Mouse (Mus musculus): ENCODE results near the gene Apol11b.
A peak's percentile ranks its signal among the peaks of the same experiment; 100 is the strongest.
"Not testable (repeated sequence)": the region's sequence is repeated elsewhere in the genome, so short reads cannot be mapped to it uniquely, and the experiment has no call there.

Gene Apol11b

DNA sequence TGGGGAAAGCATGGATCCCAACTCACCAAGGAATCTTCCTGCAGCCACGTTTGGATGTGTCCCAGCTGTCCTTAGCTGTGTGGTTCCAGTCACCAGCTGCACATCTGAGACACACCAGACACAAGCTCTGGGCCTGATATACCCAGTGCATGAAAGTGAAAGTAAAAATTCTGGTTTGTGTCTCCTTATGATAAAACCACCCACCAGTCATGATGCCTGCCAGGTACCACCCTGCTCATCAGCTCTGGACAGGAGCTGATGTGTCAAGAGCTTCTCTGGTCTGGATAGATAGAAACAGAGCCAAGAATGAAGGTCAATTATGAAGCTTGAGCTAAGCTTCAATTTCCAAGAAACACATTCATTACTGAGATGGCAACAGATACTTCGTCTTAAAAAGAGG, at the start of gene Apol11b:
TSS of gene Apol11b (minus strand) at position 111 of the 400 bp plus-strand sequence.
- DNase-seq (ENCODE audit: low read depth, low spot score): not testable (repeated sequence)

GRCm38 (mm10) chr15:77691532-77692311, 48.6 kb upstream of the Apol11b start:
- DNase-seq (ENCODE audit: low read depth, low spot score): peak; percentile 6

- peak; percentile 51 for DNase-seq (ENCODE audit: low read depth, low spot score)
Measured at GRCm38 (mm10) chr15:77683944-77684343, 40.9 kb upstream of the Apol11b start.

- not testable (repeated sequence) for DNase-seq (ENCODE audit: low read depth, low spot score)
Measured at GRCm38 (mm10) chr15:77674081-77674480, 31.0 kb upstream of the Apol11b start.

GRCm38 (mm10) chr15:77661841-77662240, 18.8 kb upstream of the Apol11b start:
- not testable (repeated sequence) for DNase-seq (ENCODE audit: low read depth, low spot score)

DNA sequence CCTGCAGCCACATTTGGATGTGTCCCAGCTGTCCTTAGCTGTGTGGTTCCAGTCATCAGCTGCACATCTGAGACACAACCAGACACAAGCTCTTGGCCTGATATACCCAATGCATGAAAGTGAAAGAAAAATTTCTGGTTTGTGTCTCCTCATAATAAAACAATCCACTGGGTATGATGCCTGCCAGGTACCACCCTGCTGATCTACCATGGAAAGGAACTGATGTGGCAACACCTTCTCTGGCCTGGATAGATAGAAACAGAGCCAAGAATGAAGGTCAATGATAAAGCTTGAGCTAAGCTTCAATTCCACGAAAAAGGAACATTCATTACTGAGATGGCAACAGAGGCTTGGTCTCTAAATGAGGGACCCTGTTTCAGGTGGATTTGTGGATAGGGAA, 16.7 kb upstream of the Apol11b start:
- not testable (repeated sequence) for DNase-seq (ENCODE audit: low read depth, low spot score)

DNA sequence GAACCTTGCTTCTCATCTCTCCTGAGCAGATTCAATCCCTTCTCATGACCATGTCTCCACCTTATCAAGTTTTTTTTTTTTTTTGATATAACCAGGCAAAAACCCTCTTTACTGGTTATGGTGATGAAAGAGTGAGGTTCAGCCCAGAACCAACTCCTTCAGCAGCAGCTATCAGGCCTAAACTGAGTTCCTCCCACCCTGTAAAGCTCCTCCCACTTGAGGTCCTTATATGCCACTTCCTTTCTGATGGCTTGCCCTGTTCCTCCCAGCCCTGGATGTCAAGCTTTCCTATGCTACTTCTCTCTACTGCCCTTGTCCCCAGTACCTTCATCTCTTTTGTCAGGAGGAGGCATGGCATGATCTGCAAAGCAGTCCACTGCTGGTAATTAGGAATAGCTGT, 8.1 kb upstream of the Apol11b start:
- not testable (repeated sequence) for DNase-seq (ENCODE audit: low read depth, low spot score)

DNA sequence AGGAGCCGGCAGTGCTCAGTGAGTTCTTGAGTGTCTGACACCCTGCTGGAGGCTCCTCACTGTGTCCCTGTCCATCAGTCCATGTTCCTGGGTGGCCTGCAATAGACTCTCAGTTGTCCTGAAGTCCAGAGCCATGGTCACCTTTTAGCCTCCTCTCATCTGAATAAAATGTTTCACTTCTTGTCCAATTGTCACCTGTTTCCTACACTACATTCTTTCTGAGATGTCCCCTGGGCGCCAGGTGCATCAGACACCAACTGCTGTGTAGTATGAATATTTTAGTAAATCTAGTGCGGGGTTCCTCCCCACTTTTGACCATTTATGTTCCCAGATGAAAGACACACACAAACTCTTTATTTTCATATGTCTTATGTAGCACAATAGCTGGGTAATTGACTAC, 13.3 kb downstream of the Apol11b start:
- DNase-seq (ENCODE audit: low read depth, low spot score): not testable (repeated sequence)

DNA sequence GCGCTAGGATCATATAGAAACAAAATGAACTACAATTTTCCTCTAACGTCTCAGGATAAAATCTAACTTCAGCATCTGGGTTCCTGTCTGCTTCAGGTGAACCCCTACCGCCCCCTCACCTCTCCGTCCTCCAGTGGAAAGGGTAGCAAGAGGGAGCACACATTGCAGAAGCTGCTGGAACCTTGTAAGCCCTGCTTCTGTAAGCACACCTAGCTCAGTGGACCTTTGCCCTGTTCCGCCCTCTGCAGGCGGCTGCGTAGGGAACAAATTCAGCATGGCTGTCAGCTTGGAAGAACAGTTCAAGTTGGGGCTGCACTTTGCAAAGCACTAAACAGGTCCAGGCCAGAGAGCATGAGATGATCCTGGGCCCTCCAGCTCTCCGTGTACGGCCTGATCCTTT, 14.4 kb downstream of the Apol11b start:
- not testable (repeated sequence) for DNase-seq (ENCODE audit: low read depth, low spot score)

- not testable (repeated sequence) for DNase-seq (ENCODE audit: low read depth, low spot score)
Measured at GRCm38 (mm10) chr15:77626471-77626870, 16.6 kb downstream of the Apol11b start.

DNA sequence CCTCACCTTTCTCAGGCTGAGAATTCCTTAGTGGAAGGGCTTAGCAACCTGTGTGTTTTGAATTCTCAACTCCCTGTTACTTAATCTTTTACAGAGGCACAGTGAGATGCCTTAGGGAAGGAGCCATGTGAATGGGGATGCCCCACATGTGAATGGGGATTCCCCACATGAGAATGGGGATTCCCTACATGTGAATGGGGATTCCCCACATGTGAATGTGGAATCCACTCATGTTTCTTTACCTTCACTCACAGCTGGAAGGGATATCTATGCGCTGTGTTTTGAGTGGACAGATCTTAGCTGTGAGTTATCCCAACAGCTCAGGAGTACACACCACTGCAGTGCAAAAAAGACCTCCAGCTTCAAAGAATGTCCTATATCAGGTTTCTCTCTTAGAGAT, 18.4 kb downstream of the Apol11b start:
- peak; percentile 53 for DNase-seq (ENCODE audit: low read depth, low spot score)

DNA sequence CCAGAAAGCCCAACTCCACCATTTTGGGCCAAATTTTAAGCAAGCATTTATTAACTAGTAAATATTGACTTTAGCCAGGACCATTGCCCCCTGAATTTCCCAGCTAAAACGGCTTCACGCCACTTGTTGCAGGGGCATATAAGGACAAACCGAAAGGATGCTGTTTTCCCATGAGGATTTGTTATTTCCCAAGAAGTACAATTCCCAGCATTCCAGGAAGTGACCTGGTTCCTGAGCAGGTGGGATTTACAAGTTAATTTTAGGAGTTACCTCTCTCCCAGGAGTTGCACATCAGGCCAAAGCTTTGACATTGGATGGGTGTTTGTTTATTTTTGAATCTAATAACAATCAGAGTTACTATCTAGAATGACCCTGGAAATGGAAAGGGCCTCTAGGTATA, 37.0 kb downstream of the Apol11b start:
- DNase-seq (ENCODE audit: low read depth, low spot score): no peak

DNA sequence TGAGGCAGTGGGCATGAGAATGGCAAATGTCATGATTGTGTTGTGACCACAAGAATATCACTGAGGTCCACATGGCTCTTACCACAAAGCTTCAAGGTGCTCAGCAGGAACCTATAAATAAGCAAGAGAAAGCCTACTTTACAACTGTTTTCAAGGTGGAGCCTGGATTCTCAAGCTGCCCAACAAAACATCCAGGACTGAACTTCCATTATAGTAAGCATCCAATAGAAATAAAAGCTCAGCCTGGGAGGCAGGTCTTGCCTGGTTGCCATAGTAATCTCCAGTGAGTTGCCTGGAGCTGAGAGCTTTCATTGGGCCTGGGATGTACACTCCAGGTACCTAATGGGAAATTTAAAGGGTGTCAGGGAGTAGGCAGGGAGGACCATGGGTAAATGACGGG, 44.1 kb downstream of the Apol11b start, which contains the start of gene Gm36245:
TSS of gene Gm36245 (plus strand) at position 301 of the 400 bp plus-strand sequence.
- DNase-seq (ENCODE audit: low read depth, low spot score): no peak

DNA sequence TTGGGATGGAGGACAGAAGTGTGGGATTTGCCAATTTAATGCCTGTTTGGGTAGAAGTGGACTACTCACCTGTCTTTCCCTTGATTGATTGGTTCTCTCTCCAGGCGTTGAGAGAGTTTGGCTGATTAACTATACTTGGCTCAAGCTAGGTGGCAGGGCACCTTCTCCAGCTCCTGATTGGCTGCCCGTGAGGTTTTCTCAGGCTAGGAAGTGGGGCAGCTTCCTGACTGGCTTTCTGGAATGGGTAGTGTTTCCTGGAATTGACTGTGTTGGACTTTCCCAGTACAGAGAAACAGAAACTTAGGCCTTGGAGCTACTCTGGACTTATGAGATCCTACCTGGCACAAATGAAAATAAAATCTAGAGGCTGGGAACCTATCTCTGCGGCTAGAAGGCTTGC, 44.7 kb downstream of the Apol11b start:
- DNase-seq (ENCODE audit: low read depth, low spot score): no peak

DNA sequence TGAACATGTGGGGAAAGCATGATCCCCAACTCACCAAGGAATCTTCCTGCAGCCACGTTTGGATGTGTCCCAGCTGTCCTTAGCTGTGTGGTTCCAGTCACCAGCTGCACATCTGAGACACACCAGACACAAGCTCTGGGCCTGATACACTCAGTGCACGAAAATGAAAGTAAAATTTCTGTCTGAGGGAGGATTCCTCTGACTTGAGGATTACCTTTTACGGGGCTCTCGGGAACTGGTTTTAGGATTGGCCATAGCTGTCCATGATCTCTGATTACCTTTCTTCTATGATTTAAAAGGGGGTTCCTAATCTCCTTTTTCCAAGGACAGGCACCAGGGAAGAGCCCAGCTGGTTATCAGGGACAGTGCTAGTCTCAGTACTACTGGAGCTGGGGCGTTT, 47.1 kb downstream of the Apol11b start, which contains the start of gene Apol10b:
TSS of gene Apol10b (minus strand) at position 165 of the 400 bp plus-strand sequence.
- no peak for DNase-seq (ENCODE audit: low read depth, low spot score)

DNA sequence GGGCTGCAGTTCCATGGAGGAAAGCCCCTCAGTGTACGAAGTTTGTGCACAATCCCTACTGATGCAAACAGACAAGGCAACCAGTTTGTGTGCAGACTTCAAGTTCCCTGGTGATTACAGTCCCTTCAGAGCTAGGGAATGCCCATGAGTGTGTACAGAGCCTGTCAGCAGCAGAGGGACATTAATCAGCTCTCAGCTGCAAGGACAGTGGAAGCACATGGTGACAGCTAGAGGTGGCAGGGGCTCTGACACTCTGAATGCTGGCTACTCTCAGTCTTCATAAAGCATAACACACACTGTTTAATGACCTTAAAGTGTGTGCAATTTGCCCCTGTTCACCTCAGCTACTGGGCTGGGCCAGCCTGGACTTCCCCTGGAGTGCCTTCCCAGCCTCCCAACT, 49.5 kb downstream of the Apol11b start:
- DNase-seq (ENCODE audit: low read depth, low spot score): no peak

DNA sequence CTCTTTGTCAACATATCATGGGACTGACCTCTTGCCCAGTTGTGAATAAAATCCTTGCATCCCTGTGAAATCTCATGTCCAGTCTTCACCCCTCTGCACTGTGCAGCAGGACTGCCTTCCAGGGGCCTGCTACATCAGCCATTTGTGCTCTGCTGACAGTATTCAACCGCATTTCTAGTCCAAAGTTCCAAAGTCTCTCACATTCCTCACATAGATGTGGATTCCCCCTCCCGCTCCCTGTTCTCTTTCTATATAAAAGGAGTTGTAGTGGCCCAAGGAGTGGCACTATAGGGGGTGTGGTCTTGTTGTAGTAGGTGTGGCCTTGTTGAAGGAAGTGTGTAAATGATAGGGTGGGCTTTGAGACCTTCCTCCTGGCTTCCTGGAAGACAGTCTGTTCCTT, 52.2 kb downstream of the Apol11b start:
- no peak for DNase-seq (ENCODE audit: low read depth, low spot score)

DNA sequence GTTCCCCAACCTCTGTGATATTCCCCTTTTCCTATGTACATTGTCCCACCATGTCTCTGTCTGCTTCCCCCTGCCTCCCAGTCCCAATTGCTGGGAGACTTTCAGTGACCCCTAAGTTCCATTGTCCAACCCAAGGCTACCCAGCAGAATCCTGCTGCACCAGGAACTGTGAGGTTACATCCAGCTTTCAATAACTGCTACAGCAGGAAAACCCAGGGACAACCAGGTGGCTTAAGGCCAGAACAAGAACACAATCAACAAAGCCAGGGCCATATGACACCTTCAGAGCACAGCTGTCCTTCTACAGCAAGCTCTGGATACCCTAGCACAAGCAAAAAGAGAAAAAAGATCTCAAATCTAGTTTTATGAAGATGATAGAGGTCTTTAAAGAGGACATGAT, 54.1 kb downstream of the Apol11b start:
- DNase-seq (ENCODE audit: low read depth, low spot score): no peak

DNA sequence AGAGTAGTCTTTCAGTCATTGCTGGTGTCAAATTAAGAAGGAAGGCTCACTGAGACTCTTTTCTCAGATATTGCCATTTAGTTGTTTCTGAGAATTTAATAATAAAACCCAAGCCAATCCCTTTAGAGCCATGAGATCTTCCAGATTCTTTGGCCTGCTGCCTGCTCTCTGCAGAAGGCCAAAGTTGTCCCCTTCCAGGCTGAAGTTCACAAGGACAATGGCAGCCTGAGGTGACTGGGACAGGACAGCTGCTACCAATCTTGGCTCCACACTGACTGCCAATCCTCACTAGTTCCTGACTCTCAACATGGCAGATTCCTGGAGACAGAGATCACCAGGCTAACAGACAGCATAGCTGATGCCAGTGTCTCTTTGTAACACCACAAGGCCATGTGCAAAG, 56.1 kb downstream of the Apol11b start:
- DNase-seq (ENCODE audit: low read depth, low spot score): no peak

Measured in CD4-positive, CD25-positive, alpha-beta regulatory T cell, adult 2 months (primary cell).